Mouse (Mus musculus) heart, adult 11 months (tissue): Measurements from ENCODE around the gene Ola1.

ENCODE experiments used
- DNase-seq: peaks from one replicate; pipeline ENCODE4 v3.0.0; 2022

Gene Ola1

GRCm38 (mm10) chr2:73218913-73219312 is at the start of gene Ola1:
TSS of gene Ola1 (minus strand) at chr2:73218924.
- DNase-seq, result no peak

GRCm38 (mm10) chr2:73268281-73268680 is 49.6 kb upstream of the Ola1 start:
- no peak for DNase-seq

- no peak for DNase-seq
Measured at GRCm38 (mm10) chr2:73267818-73268217, 49.1 kb upstream of the Ola1 start.

GRCm38 (mm10) chr2:73267231-73267630 is 48.5 kb upstream of the Ola1 start:
- no peak for DNase-seq

GRCm38 (mm10) chr2:73266623-73267022 is 47.9 kb upstream of the Ola1 start:
- DNase-seq, result no peak

GRCm38 (mm10) chr2:73266011-73266410 is 47.3 kb upstream of the Ola1 start:
- no peak for DNase-seq

GRCm38 (mm10) chr2:73264611-73265195 is 46.0 kb upstream of the Ola1 start:
- peak; percentile 83 for DNase-seq

- peak; percentile 89 for DNase-seq
Measured at GRCm38 (mm10) chr2:73263794-73264610, 45.3 kb upstream of the Ola1 start.

GRCm38 (mm10) chr2:73263172-73263765 is 44.5 kb upstream of the Ola1 start:
- DNase-seq, result no peak

GRCm38 (mm10) chr2:73248701-73249100 is 30.0 kb upstream of the Ola1 start:
- DNase-seq, result peak; percentile 44

- DNase-seq, result peak; percentile 81
Measured at GRCm38 (mm10) chr2:73241299-73241698, 22.6 kb upstream of the Ola1 start.

GRCm38 (mm10) chr2:73231081-73231480 is 12.4 kb upstream of the Ola1 start:
- peak; percentile 79 for DNase-seq

GRCm38 (mm10) chr2:73213871-73214659 is 4.7 kb downstream of the Ola1 start:
- peak; percentile 99 for DNase-seq

GRCm38 (mm10) chr2:73213539-73213870 is 5.2 kb downstream of the Ola1 start:
- no peak for DNase-seq

- DNase-seq, result no peak
Measured at GRCm38 (mm10) chr2:73204328-73204727, 14.4 kb downstream of the Ola1 start.

- DNase-seq, result peak; percentile 92
Measured at GRCm38 (mm10) chr2:73188488-73188887, 30.2 kb downstream of the Ola1 start.

GRCm38 (mm10) chr2:73185185-73185584 is 33.5 kb downstream of the Ola1 start:
- no peak for DNase-seq

GRCm38 (mm10) chr2:73169496-73169895 is 49.2 kb downstream of the Ola1 start:
- peak; percentile 56 for DNase-seq

- peak; percentile 85 for DNase-seq
Measured at GRCm38 (mm10) chr2:73167126-73167525, 51.6 kb downstream of the Ola1 start.

- peak; percentile 2 for DNase-seq
Measured at GRCm38 (mm10) chr2:73164666-73165065, 54.1 kb downstream of the Ola1 start.

- DNase-seq, result peak; percentile 36
Measured at GRCm38 (mm10) chr2:73160772-73161171, 58.0 kb downstream of the Ola1 start.

GRCm38 (mm10) chr2:73157202-73157601 is 61.5 kb downstream of the Ola1 start:
- peak; percentile 5 for DNase-seq

GRCm38 (mm10) chr2:73150526-73150925 is 68.2 kb downstream of the Ola1 start:
- DNase-seq, result peak; percentile 48
